Mouse (Mus musculus) embryonic fibroblast, embryonic 13.5 days (primary cell): Measurements from ENCODE around the gene Tstd1.

Experiments
- CTCF ChIP-seq: IDR thresholded peaks from 2 replicates; pipeline ENCODE4 v1.5.1; 2011; ENCODE audit warnings: mild to moderate bottlenecking, control low read depth, low read length, moderate library complexity, borderline replicate concordance; ENCODE audit not compliant: insufficient read depth
- POLR2A ChIP-seq: IDR thresholded peaks from 2 replicates; pipeline ENCODE4 v1.6.1; 2011; ENCODE audit warnings: low read depth, mild to moderate bottlenecking, control low read depth, low read length, moderate library complexity

- no peak for TF ChIP-seq CTCF
- no peak for TF ChIP-seq POLR2A
Observed at GRCm38 (mm10) chr1:171369845-171370556, 48.7 kb upstream of the Tstd1 start, which contains the start of gene Nectin4.
